10 mouse cellular contexts compared by ENCODE assay signal in the genomic region with DNA sequence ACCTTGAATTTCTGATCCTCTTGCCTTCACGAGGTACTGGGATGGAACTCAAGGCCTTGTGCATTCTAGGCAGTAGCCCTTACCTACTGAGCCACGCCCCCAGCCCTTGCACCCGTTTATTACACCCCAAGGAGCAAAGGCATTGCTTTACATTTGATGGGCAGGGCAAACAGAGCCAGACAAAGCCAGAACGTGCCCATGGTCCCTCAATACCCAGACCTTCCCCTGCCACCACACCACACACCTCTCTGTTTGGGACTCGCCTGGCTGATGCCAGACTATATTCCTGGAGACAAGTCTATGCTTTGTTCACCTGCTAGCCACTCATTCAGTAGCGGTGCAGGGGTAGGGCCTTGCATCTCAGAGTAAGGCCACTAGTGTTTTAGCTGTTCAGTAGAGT. TPM values are rescaled to one million over a fixed set of nuclear protein-coding genes. Genes with fewer than 3 reads are reported as not detected.
DNase-seq lines count a peak whose midpoint lies in the region; ATAC-seq and TF ChIP-seq lines count a peak whose summit lies in the region.
"Had no signal": no experiment of that assay in that cellular context is flagged by ENCODE, and none has a peak within 500 bp of the region (broad histone marks: within the 10 kb centered on the region; RNA-seq: fewer than 3 reads in every experiment).

No protein-coding gene starts in this region.

- TF ChIP-seq CTCF in cerebellum, adult 2 months (IDR thresholded peaks at IDR 0.05; ENCODE audit: borderline replicate concordance, insufficient read depth, low read depth, low read length) = no peak
- TF ChIP-seq CTCF in stomach, postnatal 0 days (IDR thresholded peaks at IDR 0.05; ENCODE audit: low read depth) = no peak

- peak; percentile 39 for DNase-seq in cerebellum, adult 9-11 months
- no peak for DNase-seq in cerebellum, adult 2 months
- DNase-seq in lung, postnatal 36 days = no peak
- DNase-seq in liver, embryonic 13.5 days = no peak
- DNase-seq in stomach, postnatal 0 days (ENCODE audit: low spot score) = no peak
- no peak for DNase-seq in adrenal gland, postnatal 14 days
- no peak for DNase-seq in adrenal gland, adult (ENCODE audit: inconsistent age in 2 of 2, low spot score in 1 of 2)
- DNase-seq: kidney, adult 9 months had no signal

- no peaks in the 10 kb centered on the region for H3K4me1 ChIP-seq in cerebellum, adult 2 months (ENCODE audit: control insufficient read depth, insufficient read depth, low read length)
- H3K4me1 ChIP-seq in lung, embryonic 16.5 days (replicated peaks; ENCODE audit: control insufficient read depth, insufficient read depth, low read length) = peaks cover 26% of the 10 kb centered on the region
- H3K4me1 ChIP-seq in liver, embryonic 13.5 days (replicated peaks) = peaks cover 31% of the 10 kb centered on the region
- peaks cover 12% of the 10 kb centered on the region for H3K4me1 ChIP-seq in stomach, postnatal 0 days (replicated peaks; ENCODE audit: control insufficient read depth, insufficient read depth)

- H3K36me3 ChIP-seq in lung, embryonic 16.5 days (ENCODE audit: control insufficient read depth, insufficient read depth, low read length) = no peaks in the 10 kb centered on the region
- no peaks in the 10 kb centered on the region for H3K36me3 ChIP-seq in liver, embryonic 13.5 days
- no peaks in the 10 kb centered on the region for H3K36me3 ChIP-seq in stomach, postnatal 0 days (ENCODE audit: control insufficient read depth, insufficient read depth, low read length)

- TF ChIP-seq EP300 in stomach, postnatal 0 days (optimal IDR thresholded peaks at IDR 0.05) = no peak

- no peaks in the 10 kb centered on the region for H3K27me3 ChIP-seq in cerebellum, adult 2 months (ENCODE audit: control insufficient read depth, insufficient read depth, low read length)
- no peaks in the 10 kb centered on the region for H3K27me3 ChIP-seq in lung, embryonic 16.5 days (ENCODE audit: control insufficient read depth, insufficient read depth, low read depth, low read length)
- H3K27me3 ChIP-seq in liver, embryonic 13.5 days = peaks cover 35% of the 10 kb centered on the region
- H3K27me3 ChIP-seq in stomach, postnatal 0 days (ENCODE audit: control insufficient read depth, insufficient read depth, low read length) = no peaks in the 10 kb centered on the region

- ATAC-seq in lung, embryonic 16.5 days (ENCODE audit: low read depth) = no peak
- ATAC-seq in liver, embryonic 13.5 days (ENCODE audit: low read depth) = no peak
- no peak for ATAC-seq in stomach, postnatal 0 days (ENCODE audit: low FRiP score, low TSS enrichment)

- H3K4me3 ChIP-seq in cerebellum, adult 2 months (replicated peaks; ENCODE audit: insufficient read depth, low read depth, low read length) = no peak overlapping the region
- peak overlapping the region; percentile 60; the same call in 1 of the 2 replicates for H3K4me3 ChIP-seq in lung, embryonic 16.5 days (ENCODE audit: low read length)
- peak overlapping the region; percentile 62 for H3K4me3 ChIP-seq in liver, embryonic 13.5 days (replicated peaks)
- no peak overlapping the region for H3K4me3 ChIP-seq in stomach, postnatal 0 days (ENCODE audit: low read depth, low read length)

- no peak overlapping the region for H3K9ac ChIP-seq in lung, embryonic 16.5 days (ENCODE audit: low read length)
- peak overlapping the region; percentile 29; the same call in 1 of the 2 replicates for H3K9ac ChIP-seq in liver, embryonic 13.5 days
- H3K9ac ChIP-seq in stomach, postnatal 0 days (ENCODE audit: low read length) = no peak overlapping the region

- no peak for TF ChIP-seq POLR2A in cerebellum, adult 2 months (IDR thresholded peaks at IDR 0.05; ENCODE audit: borderline replicate concordance, insufficient read depth, low read length)

- no peaks in the 10 kb centered on the region for H3K9me3 ChIP-seq in lung, embryonic 16.5 days (ENCODE audit: control insufficient read depth, low read length)
- H3K9me3 ChIP-seq in liver, embryonic 13.5 days (replicated peaks) = no peaks in the 10 kb centered on the region
- H3K9me3 ChIP-seq in stomach, postnatal 0 days (ENCODE audit: control insufficient read depth, low read length) = no peaks in the 10 kb centered on the region

- H3K27ac ChIP-seq in cerebellum, adult 2 months (ENCODE audit: insufficient read depth, low read length) = no peak overlapping the region
- H3K27ac ChIP-seq in lung, embryonic 16.5 days (ENCODE audit: low read length) = no peak overlapping the region; the same call in 1 of the 2 replicates
- H3K27ac ChIP-seq in liver, embryonic 13.5 days = no peak overlapping the region
- peak overlapping the region; percentile 92 for H3K27ac ChIP-seq in stomach, postnatal 0 days (replicated peaks)

- peak overlapping the region; percentile 84 for H3K4me2 ChIP-seq in lung, embryonic 16.5 days (ENCODE audit: low read depth, low read length)
- peak overlapping the region; percentile 90 for H3K4me2 ChIP-seq in liver, embryonic 13.5 days
- peak overlapping the region; percentile 90 for H3K4me2 ChIP-seq in stomach, postnatal 0 days (replicated peaks; ENCODE audit: low read depth)

- 68% methylated on average over 6 of the region's 6 CpGs for WGBS in cerebellum, adult 2 months
- 46% methylated on average over 6 of the region's 6 CpGs for WGBS in lung, embryonic 16.5 days
- WGBS in liver, embryonic 13.5 days (ENCODE audit: insufficient replicate concordance) = 43% methylated on average over 6 of the region's 6 CpGs
- 41% methylated on average over 6 of the region's 6 CpGs for WGBS in stomach, postnatal 0 days

RNA-seq across cellular contexts. Expression of a gene that starts 17.8 kb away (rescaled TPM):
- 1.3 and 1.7 TPM in 2 replicates for polyA plus RNA-seq in cerebellum, adult 2 months (2012; rRNA removed)
- polyA plus RNA-seq in lung, embryonic 16.5 days (2015; fragmentation: Nextera tagmentation; extraction: Ambion mirVana) = 13.3 and 15.1 TPM in 2 replicates
- polyA plus RNA-seq in liver, embryonic 13.5 days (2015; fragmentation: Nextera tagmentation; extraction: Ambion mirVana) = 1.1 and 1.4 TPM in 2 replicates
- 13.2 and 15.6 TPM in 2 replicates for polyA plus RNA-seq in stomach, postnatal 0 days (2015; fragmentation: Nextera tagmentation; extraction: Ambion mirVana)
- total RNA-seq in adrenal gland, postnatal 14 days (2021) = 11.7 and 12.6 TPM in 2 replicates
- total RNA-seq: monocyte, adult 5-6 weeks had no signal

RNA-seq across cellular contexts. Expression of a gene that starts 30.8 kb away (rescaled TPM):
- 716 and 832 TPM in 2 replicates for polyA plus RNA-seq in cerebellum, adult 2 months (2012; rRNA removed)
- 55.9 and 59.7 TPM in 2 replicates for polyA plus RNA-seq in lung, embryonic 16.5 days (2015; fragmentation: Nextera tagmentation; extraction: Ambion mirVana)
- polyA plus RNA-seq in liver, embryonic 13.5 days (2015; fragmentation: Nextera tagmentation; extraction: Ambion mirVana) = 24.7 and 28.0 TPM in 2 replicates
- 18.6 and 23.2 TPM in 2 replicates for polyA plus RNA-seq in stomach, postnatal 0 days (2015; fragmentation: Nextera tagmentation; extraction: Ambion mirVana)
- total RNA-seq in adrenal gland, postnatal 14 days (2021) = 56.4 and 79.0 TPM in 2 replicates

Comparison
In these comparisons a context has a peak if more than half of its experiments do, and no peak if none do; other contexts are left out.
1. H3K4me3 ChIP-seq: peak in lung, embryonic 16.5 days (single experiment) and liver, embryonic 13.5 days (single experiment); none in cerebellum, adult 2 months (single experiment) and stomach, postnatal 0 days (single experiment).
2. RNA of a gene that starts 30.8 kb away (polyA plus RNA-seq): 716 to 832 TPM in cerebellum, adult 2 months; 55.9 to 59.7 TPM in lung, embryonic 16.5 days, 24.7 to 28.0 TPM in liver, embryonic 13.5 days and 18.6 to 23.2 TPM in stomach, postnatal 0 days; every median in the first group is over 10 times any median in the second.
3. Peak in every context shown above with its lines, with median percentiles within 50 percentile points of each other: H3K4me2 ChIP-seq.